Mouse (Mus musculus) spleen, adult 2 months (tissue): ENCODE measurements around the gene Prex1. TPM values are rescaled to one million over a fixed set of nuclear protein-coding genes. Genes with fewer than 3 reads are reported as not detected.
A peak's percentile ranks its signal among the peaks of the same experiment; 100 is the strongest.

Experiments
- DNase-seq, 2 experiments: peaks; one replicate each; pipeline versions ENCODE4 v3.0.0 to v3.0.0-alpha.2; 2012 to 2021; ENCODE audit warnings: low spot score in 2 of 2, low read depth in 1 of 2
- H3K27ac ChIP-seq: fragments of 200-500 bp; 2 replicates; pipeline ENCODE4 v1.5.1; 2012; ENCODE audit warnings: low read length, inconsistent platforms; ENCODE audit not compliant: insufficient read depth
- H3K27me3 ChIP-seq: fragments of 200-500 bp; 2 replicates; pipeline ENCODE4 v1.6.1; 2012; ENCODE audit warnings: mild to moderate bottlenecking, moderate library complexity, low read length, inconsistent platforms; ENCODE audit not compliant: control insufficient read depth, insufficient read depth
- H3K36me3 ChIP-seq: fragments of 200-500 bp; 2 replicates; pipeline ENCODE4 v1.6.1; 2012; ENCODE audit warnings: mild to moderate bottlenecking, low read length, inconsistent platforms; ENCODE audit not compliant: control insufficient read depth, insufficient read depth
- H3K4me1 ChIP-seq: fragments of 200-500 bp; 2 replicates; pipeline ENCODE4 v1.6.1; 2011; ENCODE audit warnings: inconsistent platforms; ENCODE audit not compliant: control insufficient read depth, insufficient read depth, insufficient read length
- H3K4me3 ChIP-seq: fragments of 200-500 bp; 2 replicates; pipeline ENCODE4 v1.5.1; 2011; ENCODE audit warnings: mild to moderate bottlenecking, inconsistent platforms; ENCODE audit not compliant: insufficient read depth, insufficient read length; ENCODE audit errors: extremely low read depth
- CTCF ChIP-seq: fragments of 200-500 bp; IDR thresholded peaks from 2 replicates; pipeline ENCODE4 v1.5.1; 2011; ENCODE audit warnings: mild to moderate bottlenecking, inconsistent platforms; ENCODE audit not compliant: insufficient read depth, insufficient read length, insufficient replicate concordance; ENCODE audit errors: extremely low read depth
- POLR2A ChIP-seq: fragments of 200-500 bp; IDR thresholded peaks from 2 replicates; pipeline ENCODE4 v1.6.1; 2011; ENCODE audit warnings: low read depth, low read length, inconsistent platforms
- WGBS: fragments of 180-500 bp; shearing (Covaris S2); methylation state at CpG from one replicate; pipeline ENCODE4 v1.1.7; 2018; 5-methylcytosine and 5-hydroxymethylcytosine counted together
- polyA plus RNA-seq: library from polyadenylated mRNA; depleted of rRNA; stranded (reverse); fragments of >200 nt; gene quantifications from 2 replicates; pipeline ENCODE4 v1.2.3, GENCODE M21; 2012

The Prex1 gene
- polyA plus RNA-seq, 1 experiment = 123 TPM

DNA sequence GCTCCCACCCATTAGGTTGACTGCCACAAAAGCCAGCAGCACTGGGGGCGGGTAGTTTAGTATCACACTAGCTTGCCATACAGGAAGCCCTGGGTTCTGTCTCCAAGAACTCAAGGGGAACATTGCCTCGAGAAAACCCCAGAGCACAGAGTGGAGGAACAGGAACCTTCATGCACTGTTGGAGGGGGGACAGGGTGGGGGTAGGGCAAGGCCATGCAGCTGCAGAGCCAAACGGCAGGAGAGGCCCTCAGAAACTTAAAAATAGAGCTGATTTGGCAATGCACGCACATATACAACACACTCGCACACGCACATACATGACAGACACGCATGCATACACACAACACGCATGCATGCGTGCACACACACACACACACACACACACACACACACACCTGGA is 32.2 kb upstream of the Prex1 start:
- WGBS = 12% methylated on average over 9 of the region's 9 CpGs
- Histone ChIP-seq H3K27ac (0 out of 2 replicates have a peak overlapping the region, but pooled peaks have one; percentile 24), H3K4me1 (peaks cover 13% of the 10 kb centered on the region; the same call in 1 of the 2 replicates), H3K36me3 (no peaks in the 10 kb centered on the region), H3K4me3 (no peak overlapping the region), H3K27me3 (no peaks in the 10 kb centered on the region)
- DNase-seq = peak; percentile 32 to 45
- TF ChIP-seq POLR2A (no peak), CTCF (no peak)

DNA sequence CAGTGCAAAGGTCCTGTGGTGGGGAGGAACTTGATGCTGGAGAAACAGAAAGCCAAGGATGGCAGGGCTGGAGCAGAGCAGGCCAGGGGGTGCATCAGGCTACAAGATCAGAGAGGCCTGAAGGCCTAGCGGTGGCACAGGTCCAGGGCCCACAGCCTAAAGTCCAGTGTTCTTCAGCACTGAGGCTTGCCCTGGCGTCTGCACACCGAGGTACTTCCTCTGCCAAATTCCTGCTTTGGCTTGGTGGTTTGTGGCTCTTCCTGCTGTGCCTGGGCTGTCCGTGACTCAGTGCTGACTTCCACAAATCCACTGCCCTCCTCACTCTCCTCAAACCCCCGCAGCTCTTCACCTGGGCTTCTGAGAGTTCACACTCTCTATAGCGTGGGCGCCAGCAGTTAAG is 30.8 kb upstream of the Prex1 start:
- TF ChIP-seq CTCF = no peak
- TF ChIP-seq POLR2A = no peak
- WGBS = 56% methylated on average over 7 of the region's 7 CpGs
- DNase-seq = no peak
- Histone ChIP-seq H3K27me3 (no peaks in the 10 kb centered on the region), H3K27ac (no peak overlapping the region), H3K36me3 (no peaks in the 10 kb centered on the region), H3K4me1 (peaks cover 13% of the 10 kb centered on the region; the same call in 1 of the 2 replicates), H3K4me3 (no peak overlapping the region)

DNA sequence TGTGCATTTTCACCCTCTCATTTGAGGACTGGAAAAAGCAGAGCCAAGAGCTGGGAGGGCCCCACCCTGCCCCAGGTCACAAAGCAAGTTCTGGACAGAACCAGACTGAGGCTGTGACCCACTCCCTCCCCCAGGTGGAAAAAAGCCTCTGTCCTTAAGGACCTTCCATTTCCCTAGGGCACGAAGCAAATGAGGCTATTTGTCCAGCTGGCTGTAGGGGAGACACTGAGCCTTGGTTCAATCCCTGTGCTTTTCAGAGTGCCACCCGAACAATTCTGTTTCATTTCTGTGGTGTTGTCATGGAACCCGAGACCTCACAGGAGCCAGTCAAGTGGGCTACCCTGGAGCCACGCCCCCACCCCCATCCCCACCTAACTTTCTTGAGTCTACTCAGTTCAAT is 29.9 kb upstream of the Prex1 start:
- Histone ChIP-seq H3K27me3 (no peaks in the 10 kb centered on the region), H3K4me3 (no peak overlapping the region), H3K27ac (no peak overlapping the region), H3K36me3 (no peaks in the 10 kb centered on the region), H3K4me1 (peaks cover 13% of the 10 kb centered on the region; the same call in 1 of the 2 replicates)
- no peak for DNase-seq
- TF ChIP-seq CTCF (no peak), POLR2A (no peak)
- WGBS = 79% methylated on average over 4 of the region's 4 CpGs

DNA sequence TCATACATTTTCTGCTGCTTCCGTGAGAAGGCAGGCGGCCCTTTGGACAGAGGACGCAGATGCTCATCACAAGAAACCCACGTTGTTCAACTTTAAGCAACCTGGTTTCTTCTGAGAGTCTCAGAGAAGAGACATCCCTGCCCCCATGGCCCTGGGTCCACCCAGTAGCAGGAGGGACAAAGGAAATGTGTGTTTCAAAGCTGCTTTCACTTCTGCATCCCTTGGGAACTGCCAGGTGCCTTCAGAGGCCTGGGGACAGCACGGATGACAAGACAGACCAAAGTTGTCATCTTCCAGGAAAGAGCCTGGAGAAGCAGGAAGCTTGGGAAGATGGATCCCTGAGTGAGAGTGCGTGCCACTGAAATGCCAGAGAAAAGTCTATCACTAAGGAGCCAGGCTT is 27.8 kb upstream of the Prex1 start:
- WGBS = 67% methylated on average over 6 of the region's 6 CpGs
- TF ChIP-seq POLR2A (no peak), CTCF (no peak)
- Histone ChIP-seq H3K27ac (no peak overlapping the region), H3K4me3 (no peak overlapping the region), H3K36me3 (no peaks in the 10 kb centered on the region), H3K4me1 (peaks cover 13% of the 10 kb centered on the region; the same call in 1 of the 2 replicates), H3K27me3 (no peaks in the 10 kb centered on the region)
- no peak for DNase-seq

DNA sequence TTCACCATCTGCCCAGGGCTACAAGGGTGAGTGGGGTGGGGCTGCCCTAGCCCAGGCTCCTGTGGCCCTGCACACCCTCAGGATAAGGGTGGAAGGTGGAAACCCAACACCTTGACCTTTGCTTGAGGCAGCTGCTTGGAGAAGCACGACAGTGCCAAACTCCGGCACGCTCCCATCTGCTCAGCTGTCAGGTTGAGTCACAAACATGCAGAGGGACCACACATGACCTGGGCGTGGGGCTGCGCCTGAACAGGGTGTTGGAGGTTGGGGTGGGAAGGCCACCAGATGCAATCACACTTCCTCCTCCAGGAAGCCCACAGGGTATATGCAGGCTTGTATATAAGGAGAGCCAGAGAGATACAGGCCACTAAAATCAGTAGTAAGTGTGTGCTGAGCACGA is 26.8 kb upstream of the Prex1 start:
- no peak for TF ChIP-seq CTCF
- TF ChIP-seq POLR2A = no peak
- 78% methylated on average over 6 of the region's 6 CpGs for WGBS
- Histone ChIP-seq H3K36me3 (no peaks in the 10 kb centered on the region), H3K27me3 (no peaks in the 10 kb centered on the region), H3K4me3 (no peak overlapping the region), H3K27ac (no peak overlapping the region), H3K4me1 (peaks cover 4% of the 10 kb centered on the region; the same call in 1 of the 2 replicates)
- DNase-seq = no peak

DNA sequence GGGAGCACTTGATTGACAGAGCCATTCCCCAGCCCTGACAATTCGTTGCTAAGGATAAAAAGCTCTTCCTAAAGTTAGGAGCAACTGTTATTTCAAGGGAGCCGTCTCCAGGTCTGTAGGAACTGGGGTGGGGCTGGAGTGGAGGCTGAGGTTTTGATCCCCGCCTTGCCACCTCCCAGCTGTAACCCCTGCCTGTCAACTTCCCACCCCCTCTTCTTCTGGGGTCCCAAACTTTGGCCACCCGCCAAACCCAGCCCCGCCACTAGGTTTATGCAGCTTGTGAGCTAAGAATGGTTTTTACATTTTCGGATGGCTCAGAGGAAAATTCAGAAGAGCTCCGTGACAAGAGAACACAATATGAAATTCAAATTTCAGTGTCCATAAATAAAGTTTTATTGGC is 23.7 kb upstream of the Prex1 start:
- H3K27ac ChIP-seq = no peak overlapping the region
- H3K27me3 ChIP-seq = no peaks in the 10 kb centered on the region
- H3K4me1 ChIP-seq = peaks cover 5% of the 10 kb centered on the region; the same call in 1 of the 2 replicates
- 73% methylated on average over 7 of the region's 7 CpGs for WGBS
- H3K4me3 ChIP-seq = no peak overlapping the region
- TF ChIP-seq POLR2A (no peak), CTCF (no peak)
- no peak for DNase-seq
- H3K36me3 ChIP-seq = no peaks in the 10 kb centered on the region

DNA sequence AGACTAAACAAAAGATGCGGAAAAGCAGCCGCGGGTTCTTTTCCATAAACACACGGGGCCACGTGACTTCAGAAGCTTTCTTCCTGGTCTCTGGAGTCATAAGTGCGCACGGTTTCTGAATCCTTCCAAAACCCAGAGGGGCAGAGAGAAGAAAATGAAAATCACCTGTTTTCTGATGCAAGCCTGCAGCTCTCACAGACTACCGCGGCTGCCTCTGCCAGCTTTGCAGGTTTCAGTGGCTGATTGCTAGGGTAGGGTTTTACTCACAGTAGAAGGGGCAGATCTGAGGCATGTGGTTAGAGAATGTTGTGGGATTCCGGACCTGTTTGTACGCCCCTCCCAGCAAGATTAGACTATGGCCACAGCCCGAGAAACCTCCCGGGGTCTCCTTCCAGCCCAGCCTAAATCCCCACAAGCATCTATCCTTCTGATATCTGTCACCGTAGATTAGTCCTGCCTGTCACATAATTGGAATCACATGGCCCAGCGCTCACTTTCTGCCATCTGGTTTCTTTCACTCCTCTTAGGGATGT is 21.9 kb upstream of the Prex1 start:
- DNase-seq = no peak
- 76% methylated on average over 15 of the region's 15 CpGs for WGBS
- Histone ChIP-seq H3K27ac (no peak overlapping the region), H3K4me3 (no peak overlapping the region), H3K4me1 (peaks cover 7% of the 10 kb centered on the region; the same call in 1 of the 2 replicates), H3K27me3 (no peaks in the 10 kb centered on the region), H3K36me3 (no peaks in the 10 kb centered on the region)
- TF ChIP-seq CTCF (no peak), POLR2A (no peak)
